Mouse (Mus musculus): ENCODE results near the gene Wdr62. TPM values are rescaled to one million over a fixed set of nuclear protein-coding genes. Genes with fewer than 3 reads are reported as not detected.
"Not testable (repeated sequence)": the region's sequence is repeated elsewhere in the genome, so short reads cannot be mapped to it uniquely, and the experiment has no call there.

Gene Wdr62
- polyA plus RNA-seq, 1 experiment = 21.4 TPM

DNA sequence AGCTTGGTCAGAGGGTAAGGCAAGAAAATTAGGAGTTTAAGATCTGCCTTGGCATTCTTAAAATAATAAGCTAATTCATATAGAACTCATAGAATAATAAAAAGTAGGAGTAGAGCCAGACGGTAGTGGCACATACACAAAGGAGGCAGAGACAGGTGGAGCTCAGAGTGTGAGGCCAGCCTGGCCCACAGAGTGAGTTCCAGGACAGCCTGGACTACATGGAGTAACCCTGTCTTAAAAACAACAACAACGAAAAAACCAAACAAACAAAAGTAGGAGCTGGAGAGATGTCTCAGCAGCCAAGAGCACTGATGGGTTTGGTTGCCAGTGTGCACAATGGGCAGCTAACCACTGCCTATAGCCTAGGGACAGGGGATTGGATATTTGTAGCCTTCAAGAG, 62.9 kb downstream of the Wdr62 start:
- Histone ChIP-seq H3K4me1 (ENCODE audit: control insufficient read depth, insufficient read depth, low read length) (peaks cover 13% of the 10 kb centered on the region), H3K4me3 (ENCODE audit: insufficient read depth, low read length) (no peak overlapping the region), H3K27ac (ENCODE audit: insufficient read depth, low read depth, low read length) (no peak overlapping the region)
- TF ChIP-seq CTCF (IDR thresholded peaks at IDR 0.05; ENCODE audit: low read depth, low read length) (no peak), POLR2A (IDR thresholded peaks at IDR 0.05; ENCODE audit: borderline replicate concordance, low read depth, low read length) (no peak)

DNA sequence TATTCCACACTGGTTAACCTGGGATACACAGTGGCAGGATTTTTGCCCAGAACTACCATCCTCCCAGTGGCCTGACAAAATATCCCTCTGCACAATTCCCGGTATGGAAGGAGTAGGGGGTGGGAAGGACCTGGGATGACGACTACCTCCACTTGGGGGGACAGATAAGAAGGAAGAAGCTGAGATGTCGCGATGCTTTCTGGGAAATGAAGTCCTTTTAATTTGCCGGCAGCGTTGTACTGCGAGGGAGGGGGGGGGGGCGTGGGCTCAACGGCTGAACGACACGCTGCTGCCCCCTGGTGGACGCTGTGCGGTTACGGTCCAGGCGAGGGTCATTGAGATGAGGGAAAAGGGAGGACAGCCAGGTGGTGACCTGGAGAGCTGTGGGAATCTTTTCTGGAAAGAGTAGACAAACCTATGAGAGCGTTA, 63.5 kb downstream of the Wdr62 start:
- Histone ChIP-seq H3K27ac (ENCODE audit: insufficient read depth, low read depth, low read length) (no peak overlapping the region), H3K4me1 (ENCODE audit: control insufficient read depth, insufficient read depth, low read length) (peaks cover 13% of the 10 kb centered on the region), H3K4me3 (ENCODE audit: insufficient read depth, low read length) (peak overlapping the region; percentile 14; the same call in 1 of the 2 replicates)
- TF ChIP-seq CTCF (IDR thresholded peaks at IDR 0.05; ENCODE audit: low read depth, low read length) (peak; percentile 78), POLR2A (IDR thresholded peaks at IDR 0.05; ENCODE audit: borderline replicate concordance, low read depth, low read length) (no peak)

DNA sequence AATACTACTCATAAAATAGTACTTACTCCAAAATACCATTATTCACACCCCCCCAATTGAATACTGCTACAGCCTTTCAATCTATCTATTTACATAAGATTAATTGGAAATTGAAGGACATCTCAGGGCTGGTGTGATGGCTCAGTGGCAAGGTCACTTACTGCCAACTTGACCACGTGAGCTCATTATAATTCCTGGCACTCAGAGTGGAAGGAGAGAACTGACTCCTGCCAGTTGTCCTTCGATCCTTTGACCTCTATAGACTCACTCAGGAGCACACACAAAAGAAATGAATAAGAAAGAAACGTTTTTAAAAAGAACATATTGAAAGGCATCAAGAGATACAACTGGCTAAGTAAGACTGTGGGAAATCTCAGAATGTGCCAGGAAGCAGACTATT, 64.3 kb downstream of the Wdr62 start:
- Histone ChIP-seq H3K4me3 (ENCODE audit: insufficient read depth, low read length) (no peak overlapping the region), H3K27ac (ENCODE audit: insufficient read depth, low read depth, low read length) (no peak overlapping the region), H3K4me1 (ENCODE audit: control insufficient read depth, insufficient read depth, low read length) (peaks cover 13% of the 10 kb centered on the region)
- TF ChIP-seq CTCF (IDR thresholded peaks at IDR 0.05; ENCODE audit: low read depth, low read length) = no peak
- TF ChIP-seq POLR2A (IDR thresholded peaks at IDR 0.05; ENCODE audit: borderline replicate concordance, low read depth, low read length) = no peak

DNA sequence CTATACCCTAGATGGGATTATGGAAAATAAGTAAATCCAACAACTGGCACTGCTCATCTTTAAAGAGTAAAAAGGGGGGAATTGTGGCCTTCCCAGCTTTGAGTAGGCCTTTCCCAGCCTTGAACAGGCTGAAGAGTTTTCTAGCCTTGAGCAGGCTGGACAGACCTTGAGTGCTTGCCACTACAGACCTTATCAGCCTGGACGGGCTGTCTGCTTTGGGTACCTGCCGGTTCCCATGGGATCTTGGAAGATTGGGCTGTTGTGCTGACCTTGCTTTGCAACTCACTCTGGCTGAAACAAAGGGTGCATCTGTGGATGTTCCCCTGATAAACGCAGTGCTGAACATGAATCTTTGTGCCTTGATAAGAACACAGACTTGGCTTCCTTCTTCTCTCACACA, 66.3 kb downstream of the Wdr62 start:
- TF ChIP-seq POLR2A (IDR thresholded peaks at IDR 0.05; ENCODE audit: borderline replicate concordance, low read depth, low read length) (no peak), CTCF (IDR thresholded peaks at IDR 0.05; ENCODE audit: low read depth, low read length) (no peak)
- peaks cover 3% of the 10 kb centered on the region for H3K4me1 ChIP-seq (ENCODE audit: control insufficient read depth, insufficient read depth, low read length)
- H3K4me3 ChIP-seq (ENCODE audit: insufficient read depth, low read length) = no peak overlapping the region
- H3K27ac ChIP-seq (ENCODE audit: insufficient read depth, low read depth, low read length) = no peak overlapping the region

DNA sequence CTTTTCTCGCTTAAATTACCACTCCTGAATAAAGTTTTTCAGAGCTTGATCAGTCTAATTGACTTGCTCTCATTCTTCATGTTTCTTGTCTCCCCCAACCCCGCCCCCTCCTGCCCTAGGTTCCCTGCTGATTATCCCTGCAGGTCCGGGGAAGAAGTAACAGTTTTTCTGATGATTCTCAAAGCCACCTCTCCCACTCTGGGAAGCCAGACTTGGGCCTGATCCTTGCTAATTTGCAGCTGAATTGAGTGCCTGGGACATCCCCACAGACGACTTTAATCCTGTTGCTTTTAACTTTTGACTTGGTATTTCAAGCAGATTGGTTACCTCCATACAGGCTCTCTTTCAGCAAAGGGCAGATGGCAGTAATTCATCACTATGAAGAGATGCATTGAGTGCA, 69.2 kb downstream of the Wdr62 start:
- Histone ChIP-seq H3K4me1 (ENCODE audit: control insufficient read depth, insufficient read depth, low read length) (no peaks in the 10 kb centered on the region), H3K4me3 (ENCODE audit: insufficient read depth, low read length) (no peak overlapping the region), H3K27ac (ENCODE audit: insufficient read depth, low read depth, low read length) (no peak overlapping the region)
- TF ChIP-seq CTCF (IDR thresholded peaks at IDR 0.05; ENCODE audit: low read depth, low read length) (no peak), POLR2A (IDR thresholded peaks at IDR 0.05; ENCODE audit: borderline replicate concordance, low read depth, low read length) (no peak)

DNA sequence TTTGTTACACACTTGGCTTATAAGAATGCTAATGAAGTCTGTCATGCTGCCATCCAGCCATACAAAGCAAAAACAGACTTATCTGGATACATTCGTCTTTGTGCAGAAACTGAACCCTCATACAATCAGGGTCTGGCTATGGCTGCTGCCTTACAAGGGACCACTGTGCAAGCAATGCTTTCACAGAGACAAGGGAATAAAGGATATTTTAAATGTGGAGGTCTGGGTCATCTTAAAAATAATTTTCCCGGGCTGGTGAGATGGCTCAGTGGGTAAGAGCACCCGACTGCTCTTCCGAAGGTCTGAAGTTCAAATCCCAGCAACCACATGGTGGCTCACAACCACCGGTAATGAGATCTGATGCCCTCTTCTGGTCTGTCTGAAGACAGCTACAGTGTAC, 73.9 kb downstream of the Wdr62 start:
- H3K4me1 ChIP-seq (ENCODE audit: control insufficient read depth, insufficient read depth, low read length); H3K4me3 ChIP-seq (ENCODE audit: insufficient read depth, low read length); H3K27ac ChIP-seq (ENCODE audit: insufficient read depth, low read depth, low read length): not testable (repeated sequence)

DNA sequence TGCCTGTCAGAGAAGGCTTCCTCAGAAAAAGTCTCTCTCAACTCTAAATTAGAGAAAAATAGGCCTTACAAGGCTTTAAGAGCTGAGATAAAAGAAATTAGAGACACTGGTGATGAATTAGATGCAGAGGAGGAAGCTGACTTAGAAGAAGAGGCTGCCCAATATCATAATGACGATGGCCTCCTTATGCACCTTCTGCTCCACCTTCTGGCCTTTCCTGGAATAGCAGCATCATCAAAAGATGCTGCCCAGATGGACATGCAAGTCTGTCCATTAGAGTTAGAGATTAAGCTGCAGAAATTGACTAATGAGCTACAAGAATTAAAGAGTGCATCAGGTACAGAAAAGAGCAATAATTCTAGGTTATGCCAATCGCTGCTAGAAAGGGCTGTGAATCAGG, 74.8 kb downstream of the Wdr62 start:
- TF ChIP-seq CTCF (IDR thresholded peaks at IDR 0.05; ENCODE audit: low read depth, low read length) (no peak), POLR2A (IDR thresholded peaks at IDR 0.05; ENCODE audit: borderline replicate concordance, low read depth, low read length) (no peak)
- no peak overlapping the region for H3K27ac ChIP-seq (ENCODE audit: insufficient read depth, low read depth, low read length)
- H3K4me1 ChIP-seq (ENCODE audit: control insufficient read depth, insufficient read depth, low read length) = no peaks in the 10 kb centered on the region
- no peak overlapping the region for H3K4me3 ChIP-seq (ENCODE audit: insufficient read depth, low read length)

DNA sequence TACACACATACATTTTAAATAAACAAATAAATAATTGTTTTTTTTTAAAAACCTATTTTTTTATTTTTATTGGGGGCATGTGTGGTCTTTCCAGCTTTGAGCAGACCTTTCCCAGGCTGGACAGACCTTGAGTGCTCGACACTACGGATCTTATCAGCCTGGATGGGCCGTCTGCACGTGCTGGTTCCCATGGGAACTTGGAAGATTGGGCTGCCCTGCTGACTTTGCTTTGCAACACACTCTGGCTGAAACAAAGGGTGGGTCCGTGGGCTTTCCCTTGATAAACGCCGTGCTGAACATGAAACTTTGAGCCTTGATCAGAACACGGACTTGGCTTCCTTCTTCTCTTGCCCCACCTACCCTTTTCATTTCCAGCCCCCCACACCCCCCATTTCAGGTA, 75.8 kb downstream of the Wdr62 start:
- H3K27ac ChIP-seq (ENCODE audit: insufficient read depth, low read depth, low read length) = no peak overlapping the region
- no peaks in the 10 kb centered on the region for H3K4me1 ChIP-seq (ENCODE audit: control insufficient read depth, insufficient read depth, low read length)
- no peak for TF ChIP-seq POLR2A (IDR thresholded peaks at IDR 0.05; ENCODE audit: borderline replicate concordance, low read depth, low read length)
- no peak for TF ChIP-seq CTCF (IDR thresholded peaks at IDR 0.05; ENCODE audit: low read depth, low read length)
- H3K4me3 ChIP-seq (ENCODE audit: insufficient read depth, low read length) = no peak overlapping the region

DNA sequence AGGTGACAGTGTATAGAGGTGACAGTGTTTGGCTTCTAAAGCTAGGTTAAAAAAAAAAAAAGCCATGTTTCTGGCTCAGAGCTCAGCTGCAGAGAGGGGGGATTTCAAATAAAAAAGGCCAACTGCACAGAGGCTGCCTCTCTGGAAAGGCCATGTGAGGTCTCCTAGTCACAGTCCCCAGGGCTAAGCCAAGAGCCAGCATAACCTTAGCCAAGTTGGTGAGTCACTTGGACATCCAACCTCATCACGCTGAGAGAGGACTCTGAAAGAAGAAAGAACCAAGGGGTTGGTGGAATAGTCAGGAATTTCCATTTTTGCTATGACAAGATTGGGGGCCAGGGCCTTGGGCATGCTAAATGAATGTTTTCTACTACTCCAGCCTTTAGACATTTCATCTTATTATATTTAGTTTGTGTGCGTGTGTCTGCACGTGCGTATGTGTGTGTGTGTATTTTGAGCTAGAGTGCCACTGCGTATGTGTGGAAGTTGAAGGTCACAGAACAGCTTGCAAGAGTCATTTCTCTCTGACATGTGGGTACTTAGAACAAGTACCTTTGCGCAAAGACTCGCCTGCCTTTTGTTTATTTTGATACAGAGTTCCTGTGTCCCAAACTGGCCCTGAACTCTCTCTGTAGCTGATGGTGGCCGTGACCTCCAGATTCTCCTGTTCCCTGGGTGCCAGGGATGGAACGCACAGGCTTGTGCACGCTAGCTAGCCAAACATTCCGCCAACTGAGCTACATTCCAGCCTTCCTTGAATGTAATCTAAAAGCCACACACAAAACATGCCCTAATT, 77.1 kb downstream of the Wdr62 start:
- H3K27ac ChIP-seq (ENCODE audit: insufficient read depth, low read depth, low read length) = no peak overlapping the region
- H3K4me3 ChIP-seq (ENCODE audit: insufficient read depth, low read length) = no peak overlapping the region
- TF ChIP-seq CTCF (IDR thresholded peaks at IDR 0.05; ENCODE audit: low read depth, low read length) (no peak), POLR2A (IDR thresholded peaks at IDR 0.05; ENCODE audit: borderline replicate concordance, low read depth, low read length) (no peak)
- no peaks in the 10 kb centered on the region; the same call in 1 of the 2 replicates for H3K4me1 ChIP-seq (ENCODE audit: control insufficient read depth, insufficient read depth, low read length)

DNA sequence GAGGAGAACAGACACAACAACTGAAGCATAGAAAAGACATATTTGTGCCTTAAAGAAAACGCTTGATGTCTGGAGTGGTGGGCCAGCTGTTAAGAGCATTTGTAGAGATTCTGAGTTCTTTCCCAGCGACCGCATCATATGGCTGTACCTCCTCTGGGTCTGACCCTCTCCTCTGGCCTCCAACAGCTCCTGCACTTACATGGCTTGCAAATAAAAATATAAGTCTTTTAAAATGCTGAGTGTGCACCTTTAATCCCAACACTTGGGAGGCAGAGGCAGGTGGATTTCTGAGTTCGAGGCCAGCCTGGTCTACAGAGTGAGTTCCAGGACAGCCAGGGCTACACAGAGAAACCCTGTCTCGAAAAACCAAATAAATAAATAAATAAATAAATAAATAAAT, 79.6 kb downstream of the Wdr62 start:
- peaks cover 11% of the 10 kb centered on the region for H3K4me1 ChIP-seq (ENCODE audit: control insufficient read depth, insufficient read depth, low read length)
- not testable (repeated sequence) for H3K4me3 ChIP-seq (ENCODE audit: insufficient read depth, low read length); H3K27ac ChIP-seq (ENCODE audit: insufficient read depth, low read depth, low read length)

DNA sequence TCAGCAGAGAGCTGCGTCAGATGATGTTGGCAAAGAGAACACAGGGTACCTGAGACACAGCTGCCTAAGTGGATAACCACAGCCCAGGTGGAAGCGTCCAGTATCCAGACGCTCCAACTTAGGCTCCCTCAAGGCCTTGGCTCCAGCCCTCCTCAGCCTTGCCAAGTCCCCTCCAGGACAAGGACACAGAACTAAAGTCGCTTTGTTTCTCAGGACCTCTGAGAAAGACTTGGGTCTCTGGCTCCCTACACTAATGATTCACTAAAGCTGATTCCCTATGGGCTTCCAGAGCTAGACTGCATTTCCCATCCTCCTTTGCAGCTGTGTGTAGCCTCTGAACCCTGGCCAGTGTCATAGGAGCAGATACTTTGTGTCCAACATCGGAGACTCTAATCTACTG, 80.0 kb downstream of the Wdr62 start:
- TF ChIP-seq POLR2A (IDR thresholded peaks at IDR 0.05; ENCODE audit: borderline replicate concordance, low read depth, low read length) (no peak), CTCF (IDR thresholded peaks at IDR 0.05; ENCODE audit: low read depth, low read length) (no peak)
- Histone ChIP-seq H3K4me3 (ENCODE audit: insufficient read depth, low read length) (no peak overlapping the region), H3K4me1 (ENCODE audit: control insufficient read depth, insufficient read depth, low read length) (peaks cover 16% of the 10 kb centered on the region), H3K27ac (ENCODE audit: insufficient read depth, low read depth, low read length) (no peak overlapping the region)

Data from bone marrow macrophage, adult 2 months (primary cell).